Mouse (Mus musculus): ENCODE measurements around the gene Zfp759.

DNA sequence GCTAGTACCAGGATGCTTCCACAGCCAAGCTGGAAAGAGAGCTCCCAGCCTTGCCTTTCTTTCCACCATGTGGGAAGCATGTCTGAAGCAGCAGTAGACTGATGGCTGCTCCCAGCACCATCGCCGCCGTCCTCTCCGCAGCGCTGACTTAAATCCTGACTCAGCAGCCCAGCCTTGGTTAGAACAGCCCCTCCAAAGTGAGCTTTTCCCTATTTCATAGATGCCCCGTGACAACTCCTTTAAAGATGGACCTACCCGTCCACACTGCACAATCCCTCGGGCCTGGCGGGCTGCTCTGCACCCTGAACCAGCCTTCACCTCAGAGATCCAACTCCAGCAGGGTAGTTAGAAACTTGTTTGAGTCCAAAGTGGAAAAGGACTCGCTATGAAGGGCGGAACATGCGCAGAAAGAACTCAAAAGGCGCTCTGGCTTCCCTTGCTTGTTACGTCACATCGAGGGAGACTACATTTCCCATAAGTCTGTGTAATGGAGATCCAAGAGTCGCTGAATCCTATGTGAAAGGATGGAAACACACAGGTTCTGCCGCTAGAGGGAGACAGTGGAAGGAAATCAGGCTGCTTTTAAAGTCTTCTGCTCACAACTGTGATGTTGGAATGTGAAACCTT lies 13.2 kb upstream of the Zfp759 start, which contains the start of gene Gm28557:
- TF ChIP-seq CTCF (IDR thresholded peaks at IDR 0.05; ENCODE audit: insufficient read depth, low read length) (peak; percentile 45), POLR2A (IDR thresholded peaks at IDR 0.05; ENCODE audit: borderline replicate concordance, extremely low read depth, low read depth, low read length) (peak; percentile 48; the same call in 1 of the 2 replicates)

Measured in lung, adult 2 months (tissue).